Mouse (Mus musculus) neural tube, embryonic 13.5 days (tissue): Measurements from ENCODE around the gene Fam234b. TPM values are rescaled to one million over a fixed set of nuclear protein-coding genes. Genes with fewer than 3 reads are reported as not detected.

Experiments used
- ATAC-seq: fragments of 200-750 bp; cut with Nextera tagmentation; 2 replicates; pipeline ENCODE4 v1.8.0; 2017; ENCODE audit warnings: low read depth, mild to moderate bottlenecking, moderate TSS enrichment, moderate library complexity
- H3K27ac ChIP-seq: fragments of 300-500 bp; sonication (generic); replicated peaks from 2 replicates; pipeline ENCODE4 v1.5.1; 2015; ENCODE audit warnings: moderate library complexity, mild to moderate bottlenecking, inconsistent platforms
- H3K27me3 ChIP-seq: fragments of 300-500 bp; sonication (generic); 2 replicates; pipeline ENCODE4 v1.6.1; 2015; ENCODE audit warnings: mild to moderate bottlenecking, inconsistent platforms
- H3K36me3 ChIP-seq: fragments of 300-500 bp; sonication (generic); 2 replicates; pipeline ENCODE4 v1.6.1; 2015; ENCODE audit warnings: mild to moderate bottlenecking, inconsistent platforms
- H3K4me1 ChIP-seq: fragments of 300-500 bp; sonication (generic); replicated peaks from 2 replicates; pipeline ENCODE4 v1.6.1; 2015; ENCODE audit warnings: inconsistent platforms
- H3K4me2 ChIP-seq: fragments of 300-500 bp; sonication (generic); 2 replicates; pipeline ENCODE4 v1.6.1; 2015; ENCODE audit warnings: inconsistent platforms, mild to moderate bottlenecking, moderate library complexity
- H3K4me3 ChIP-seq: fragments of 300-500 bp; sonication (generic); 2 replicates; pipeline ENCODE4 v1.5.1; 2015; ENCODE audit warnings: mild to moderate bottlenecking, inconsistent platforms
- H3K9ac ChIP-seq: fragments of 300-500 bp; sonication (generic); 2 replicates; pipeline ENCODE4 v1.6.1; 2015; ENCODE audit warnings: moderate library complexity, mild to moderate bottlenecking, inconsistent platforms
- H3K9me3 ChIP-seq: fragments of 300-500 bp; sonication (generic); 2 replicates; pipeline ENCODE4 v1.6.1; 2016; ENCODE audit warnings: inconsistent platforms
- WGBS: fragments of 180-500 bp; shearing (Covaris S2); methylation state at CpG from one replicate; pipeline ENCODE4 v1.1.7; 2015; 5-methylcytosine and 5-hydroxymethylcytosine counted together
- polyA plus RNA-seq: library from polyadenylated mRNA; unstranded; fragments of >200 nt; fragmentation: Nextera tagmentation; extraction: Ambion mirVana; gene quantifications from 2 replicates; pipeline ENCODE4 v1.2.1, GENCODE M21; 2015

The Fam234b gene
- polyA plus RNA-seq, 1 experiment from 2014 or later: 82.9 TPM

DNA sequence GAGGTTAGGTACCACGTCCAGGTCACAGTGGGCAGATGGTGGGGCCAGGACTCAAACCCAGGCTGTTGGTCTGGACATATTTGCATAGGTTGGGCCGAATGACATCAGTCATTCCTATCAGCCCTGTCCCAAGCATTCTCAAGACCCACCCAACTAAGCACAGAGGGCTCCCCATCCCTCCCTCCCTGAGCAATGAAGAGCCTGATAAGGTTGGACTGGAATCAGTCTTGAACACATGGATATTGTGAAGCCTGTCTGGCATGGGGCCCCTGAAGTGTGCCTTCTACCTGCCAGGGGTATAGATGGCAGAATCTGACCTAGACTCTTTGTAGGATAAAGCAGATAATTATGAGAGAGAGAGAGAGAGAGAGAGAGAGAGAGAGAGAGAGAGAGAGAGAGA is 32.1 kb upstream of the Fam234b start:
- WGBS: 76% methylated on average over 2 of the region's 2 CpGs
- H3K4me2 ChIP-seq: no peak overlapping the region
- H3K9ac ChIP-seq: no peak overlapping the region
- H3K27me3 ChIP-seq: peaks cover 9% of the 10 kb centered on the region; the same call in 1 of the 2 replicates
- peaks cover 14% of the 10 kb centered on the region for H3K4me1 ChIP-seq
- no peaks in the 10 kb centered on the region for H3K9me3 ChIP-seq
- H3K27ac ChIP-seq: no peak overlapping the region
- no peak overlapping the region for H3K4me3 ChIP-seq
- H3K36me3 ChIP-seq: no peaks in the 10 kb centered on the region
- no peak for ATAC-seq

DNA sequence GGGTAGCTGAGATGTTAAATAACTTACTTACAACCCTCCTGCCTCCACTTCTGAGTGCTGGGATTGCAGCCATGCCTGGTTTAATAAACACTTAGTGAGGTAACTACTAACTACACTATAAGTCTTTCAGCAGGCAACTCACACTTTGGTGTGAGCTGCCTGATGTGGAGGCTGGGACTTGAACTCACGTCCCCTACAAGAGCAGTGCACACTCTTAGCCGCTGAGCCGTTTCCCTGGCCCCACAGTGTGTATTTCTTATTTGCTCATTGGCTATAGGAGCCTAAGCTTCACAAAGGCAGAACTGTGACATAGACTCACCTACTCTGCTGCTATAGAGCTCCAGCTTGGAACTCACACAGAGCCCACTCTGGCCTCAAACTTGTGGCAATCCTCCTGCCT is 31.5 kb upstream of the Fam234b start:
- Histone ChIP-seq H3K4me2 (no peak overlapping the region), H3K27ac (no peak overlapping the region), H3K27me3 (peaks cover 9% of the 10 kb centered on the region; the same call in 1 of the 2 replicates), H3K4me3 (no peak overlapping the region), H3K9me3 (no peaks in the 10 kb centered on the region), H3K9ac (no peak overlapping the region), H3K4me1 (peaks cover 14% of the 10 kb centered on the region), H3K36me3 (no peaks in the 10 kb centered on the region)
- ATAC-seq: no peak
- 94% methylated on average over 3 of the region's 3 CpGs for WGBS

DNA sequence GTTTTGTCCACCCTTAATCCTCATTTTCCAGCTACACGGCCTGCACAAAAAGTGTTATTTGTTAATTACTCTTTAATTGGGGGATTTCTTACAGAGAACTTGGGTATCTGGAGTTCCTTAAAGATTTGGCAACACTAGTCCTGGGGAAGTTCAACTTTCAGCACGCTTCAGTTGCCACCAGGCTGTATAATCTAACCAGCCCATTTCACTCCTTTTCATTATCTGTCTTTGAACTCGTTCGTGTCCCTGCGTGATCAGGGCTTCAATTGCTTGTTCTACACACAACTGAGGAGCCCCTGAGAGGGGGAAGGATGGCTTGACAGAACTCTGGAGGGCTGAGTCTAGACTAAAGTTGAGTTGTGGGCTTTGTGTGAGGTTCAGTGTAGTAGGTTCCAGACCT is 31.1 kb upstream of the Fam234b start:
- H3K27me3 ChIP-seq: peaks cover 9% of the 10 kb centered on the region; the same call in 1 of the 2 replicates
- WGBS: 48% methylated on average over 5 of the region's 5 CpGs
- ATAC-seq: no peak
- H3K4me2 ChIP-seq: no peak overlapping the region
- no peak overlapping the region for H3K9ac ChIP-seq
- H3K27ac ChIP-seq: no peak overlapping the region
- no peaks in the 10 kb centered on the region for H3K36me3 ChIP-seq
- peaks cover 14% of the 10 kb centered on the region for H3K4me1 ChIP-seq
- 0 out of 2 replicates have a peak overlapping the region, but pooled peaks have one; percentile 51 for H3K4me3 ChIP-seq
- no peaks in the 10 kb centered on the region for H3K9me3 ChIP-seq

DNA sequence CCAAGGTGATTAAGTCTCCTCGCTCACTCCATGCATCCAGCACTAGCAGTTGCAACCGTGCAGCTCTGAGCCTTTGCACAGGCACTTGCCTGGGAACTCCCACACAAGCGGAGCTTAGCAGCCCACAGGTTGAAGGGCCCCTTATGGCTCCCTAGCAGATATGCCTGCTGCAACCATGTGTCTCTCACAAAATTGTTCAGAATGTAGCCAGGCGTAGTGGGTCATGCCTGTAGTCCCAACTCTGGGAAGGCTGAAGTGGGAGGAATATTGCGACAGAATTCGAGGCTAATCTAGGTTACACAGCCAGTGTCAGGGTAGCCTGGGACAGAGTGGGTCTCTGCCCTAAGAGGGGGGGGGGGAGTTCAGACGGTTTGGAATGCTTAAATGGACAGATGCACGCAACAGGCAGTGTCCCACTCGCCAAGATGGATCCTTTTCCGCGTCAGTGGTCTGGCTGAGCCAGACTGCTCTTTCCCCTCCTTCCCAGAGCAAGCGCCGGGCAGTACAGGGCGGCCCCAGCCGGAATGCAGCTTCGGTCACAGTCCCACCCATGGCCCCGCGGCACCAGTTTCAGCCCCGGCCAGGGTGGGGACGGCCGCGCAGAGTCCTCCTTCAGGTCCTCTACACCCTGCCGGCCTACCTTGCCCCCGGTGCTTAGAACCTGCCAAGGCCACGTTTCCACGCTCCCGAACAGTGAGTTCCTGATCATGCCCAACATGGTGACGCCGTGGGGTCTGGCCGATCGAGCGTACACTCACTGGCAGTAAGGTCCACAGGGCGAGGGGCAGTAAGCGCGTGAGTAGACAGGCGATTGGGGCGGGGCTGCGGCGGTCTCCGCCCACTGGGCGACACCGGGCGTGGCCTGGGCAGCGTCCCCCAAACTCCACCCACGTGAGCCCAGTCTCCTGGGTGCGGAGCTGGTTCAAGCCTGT is 30.1 kb upstream of the Fam234b start:
- H3K4me1 ChIP-seq: peaks cover 14% of the 10 kb centered on the region
- 4% methylated on average over 46 of the region's 46 CpGs for WGBS
- ATAC-seq: peak; percentile 86
- peak overlapping the region; percentile 77 for H3K4me2 ChIP-seq
- H3K4me3 ChIP-seq: peak overlapping the region; percentile 51
- no peaks in the 10 kb centered on the region for H3K36me3 ChIP-seq
- peaks cover 9% of the 10 kb centered on the region; the same call in 1 of the 2 replicates for H3K27me3 ChIP-seq
- H3K9ac ChIP-seq: peak overlapping the region; percentile 73
- no peak overlapping the region for H3K27ac ChIP-seq
- H3K9me3 ChIP-seq: no peaks in the 10 kb centered on the region

DNA sequence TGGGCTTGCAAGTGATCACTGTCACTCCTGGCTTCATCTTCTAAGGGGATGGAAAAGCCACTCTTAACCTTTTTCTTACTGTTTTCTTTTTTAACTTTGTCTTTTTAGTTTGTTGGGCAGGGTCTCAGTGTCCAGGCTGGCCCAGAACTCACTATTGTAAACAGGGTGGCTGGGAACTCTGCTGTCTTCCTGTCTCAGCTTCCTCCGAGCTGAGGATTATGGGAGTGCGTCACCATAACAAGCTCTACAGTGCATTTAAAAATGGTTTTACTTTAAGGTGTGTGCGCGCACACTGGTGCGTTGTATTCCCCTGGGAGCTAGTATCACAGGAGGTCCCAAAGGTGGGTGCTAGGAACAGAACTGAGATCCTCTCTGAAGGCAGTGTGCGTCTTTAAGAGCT is 29.3 kb upstream of the Fam234b start:
- Histone ChIP-seq H3K4me1 (peaks cover 14% of the 10 kb centered on the region), H3K4me3 (peak overlapping the region; percentile 51), H3K27ac (no peak overlapping the region), H3K9ac (peak overlapping the region; percentile 73; the same call in 1 of the 2 replicates), H3K36me3 (no peaks in the 10 kb centered on the region), H3K27me3 (peaks cover 9% of the 10 kb centered on the region; the same call in 1 of the 2 replicates), H3K9me3 (no peaks in the 10 kb centered on the region), H3K4me2 (peak overlapping the region; percentile 77)
- 77% methylated on average over 6 of the region's 6 CpGs for WGBS
- ATAC-seq: no peak

DNA sequence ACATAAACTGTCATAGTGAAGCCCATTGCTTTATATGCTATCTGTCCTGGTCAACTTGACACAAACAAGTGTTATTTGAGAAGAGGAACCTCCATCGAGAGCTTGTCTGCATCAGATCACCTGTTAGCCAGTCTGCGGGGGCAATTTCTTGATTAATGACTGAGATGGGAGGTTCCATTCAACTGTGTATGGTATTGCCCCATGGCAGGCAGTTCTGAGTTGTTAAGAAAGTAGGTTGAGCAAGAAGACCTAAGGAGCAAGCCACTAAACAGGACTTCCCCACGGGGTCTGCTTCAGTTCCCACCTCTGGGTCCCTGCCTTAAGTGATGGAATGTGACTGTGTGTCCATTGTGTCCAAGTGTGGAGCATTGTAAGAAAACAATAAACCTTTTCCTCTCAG is 28.5 kb upstream of the Fam234b start:
- Histone ChIP-seq H3K36me3 (no peaks in the 10 kb centered on the region), H3K27ac (no peak overlapping the region), H3K4me1 (peaks cover 14% of the 10 kb centered on the region), H3K4me2 (no peak overlapping the region), H3K4me3 (no peak overlapping the region), H3K27me3 (peaks cover 9% of the 10 kb centered on the region; the same call in 1 of the 2 replicates), H3K9me3 (no peaks in the 10 kb centered on the region), H3K9ac (no peak overlapping the region)
- ATAC-seq: no peak
- WGBS: 95% methylated on average over 3 of the region's 3 CpGs

DNA sequence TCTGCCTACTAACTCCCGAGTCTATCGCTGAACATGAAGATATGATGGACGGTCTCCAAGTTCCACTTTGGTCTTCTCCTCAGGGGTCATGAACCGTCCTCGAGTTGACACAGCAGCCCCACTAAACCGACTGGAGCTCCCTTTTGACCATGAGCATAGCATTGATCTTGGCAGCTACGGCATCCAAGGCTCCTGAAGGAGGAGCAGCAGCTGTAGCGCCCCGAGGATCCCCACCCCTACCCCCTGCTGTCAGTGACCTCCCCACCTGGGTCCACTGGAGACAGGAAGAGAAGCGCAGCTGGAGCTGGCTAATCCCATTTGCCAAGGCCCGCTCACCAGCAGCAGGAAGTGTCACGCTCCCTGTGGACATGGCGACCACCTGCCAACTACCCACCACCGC is 26.0 kb upstream of the Fam234b start:
- ATAC-seq: no peak
- Histone ChIP-seq H3K36me3 (no peaks in the 10 kb centered on the region), H3K4me2 (no peak overlapping the region), H3K9ac (no peak overlapping the region), H3K27ac (no peak overlapping the region), H3K4me3 (no peak overlapping the region), H3K27me3 (0 out of 2 replicates have a peak, but pooled peaks cover 4% of the 10 kb centered on the region), H3K9me3 (no peaks in the 10 kb centered on the region), H3K4me1 (peaks cover 14% of the 10 kb centered on the region)
- WGBS: 71% methylated on average over 14 of the region's 14 CpGs

DNA sequence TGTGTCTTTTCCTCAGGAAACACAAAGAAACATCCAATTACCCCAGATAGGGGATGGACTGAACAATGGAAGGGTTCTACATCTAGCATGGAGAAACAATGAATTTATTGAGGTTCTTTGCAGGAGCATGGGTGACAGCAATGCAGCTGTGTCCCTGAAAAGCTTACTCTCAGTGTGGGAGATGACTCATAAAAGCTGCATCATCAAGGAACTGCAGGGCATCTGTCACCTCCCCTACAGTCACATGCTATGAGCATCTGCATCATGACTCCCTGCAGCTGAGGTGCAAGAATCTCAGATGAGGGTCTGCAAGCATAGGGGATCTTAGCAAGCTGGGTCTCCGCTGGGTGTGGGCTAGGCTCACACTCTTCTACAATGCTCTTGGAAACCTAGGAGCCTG is 22.8 kb upstream of the Fam234b start:
- H3K27me3 ChIP-seq: no peaks in the 10 kb centered on the region
- no peak for ATAC-seq
- H3K4me2 ChIP-seq: no peak overlapping the region
- H3K4me3 ChIP-seq: no peak overlapping the region
- no peaks in the 10 kb centered on the region for H3K4me1 ChIP-seq
- no peak overlapping the region for H3K27ac ChIP-seq
- no peaks in the 10 kb centered on the region for H3K36me3 ChIP-seq
- no peak overlapping the region for H3K9ac ChIP-seq
- 89% methylated on average over 1 of the region's 1 CpGs for WGBS
- no peaks in the 10 kb centered on the region for H3K9me3 ChIP-seq

DNA sequence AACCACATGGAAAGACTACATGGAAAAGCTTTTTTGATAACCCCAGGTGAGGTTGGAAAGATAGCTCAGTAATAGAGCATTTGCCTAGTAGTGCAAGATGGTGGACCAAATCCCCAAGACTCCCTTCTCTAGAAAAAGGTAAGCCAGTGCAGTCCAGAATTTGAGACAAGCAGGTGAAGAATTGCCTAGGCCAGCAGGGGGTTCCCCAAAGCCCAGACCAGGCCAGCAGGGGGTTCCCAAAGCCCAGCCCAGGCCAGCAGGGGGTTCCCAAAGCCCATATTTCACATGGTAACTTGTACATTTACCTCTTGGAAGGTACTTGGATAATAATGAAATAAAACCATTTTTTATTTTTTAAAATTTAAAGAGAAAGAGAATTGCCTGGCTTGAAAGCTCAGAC is 20.5 kb upstream of the Fam234b start:
- Histone ChIP-seq H3K4me1 (no peaks in the 10 kb centered on the region), H3K36me3 (no peaks in the 10 kb centered on the region), H3K27me3 (no peaks in the 10 kb centered on the region), H3K27ac (no peak overlapping the region), H3K4me2 (no peak overlapping the region), H3K9ac (no peak overlapping the region), H3K9me3 (no peaks in the 10 kb centered on the region), H3K4me3 (no peak overlapping the region)
- no peak for ATAC-seq

DNA sequence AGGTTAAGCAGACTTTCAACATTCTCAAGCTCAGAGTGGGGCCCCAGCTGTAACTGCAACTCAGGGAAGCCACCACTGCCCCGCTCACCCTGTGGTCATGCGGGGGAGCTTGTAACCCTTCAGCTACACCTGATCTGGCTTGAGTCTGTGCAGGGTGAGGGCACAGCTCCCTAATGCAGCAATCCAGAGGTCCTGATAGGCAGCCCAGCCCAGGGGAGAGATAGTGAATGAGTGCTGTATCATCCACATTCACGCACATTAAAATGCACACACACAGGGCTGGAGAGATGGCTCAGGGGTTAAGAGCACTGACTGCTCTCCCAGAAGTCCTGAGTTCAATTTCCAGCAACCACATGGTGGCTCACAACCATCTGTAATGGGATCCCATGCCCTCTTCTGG is 19.2 kb upstream of the Fam234b start:
- Histone ChIP-seq H3K27ac (no peak overlapping the region), H3K4me3 (no peak overlapping the region), H3K27me3 (no peaks in the 10 kb centered on the region), H3K36me3 (no peaks in the 10 kb centered on the region), H3K4me1 (no peaks in the 10 kb centered on the region), H3K9me3 (no peaks in the 10 kb centered on the region), H3K4me2 (no peak overlapping the region), H3K9ac (no peak overlapping the region)
- no peak for ATAC-seq
- 39% methylated on average over 3 of the region's 3 CpGs for WGBS

DNA sequence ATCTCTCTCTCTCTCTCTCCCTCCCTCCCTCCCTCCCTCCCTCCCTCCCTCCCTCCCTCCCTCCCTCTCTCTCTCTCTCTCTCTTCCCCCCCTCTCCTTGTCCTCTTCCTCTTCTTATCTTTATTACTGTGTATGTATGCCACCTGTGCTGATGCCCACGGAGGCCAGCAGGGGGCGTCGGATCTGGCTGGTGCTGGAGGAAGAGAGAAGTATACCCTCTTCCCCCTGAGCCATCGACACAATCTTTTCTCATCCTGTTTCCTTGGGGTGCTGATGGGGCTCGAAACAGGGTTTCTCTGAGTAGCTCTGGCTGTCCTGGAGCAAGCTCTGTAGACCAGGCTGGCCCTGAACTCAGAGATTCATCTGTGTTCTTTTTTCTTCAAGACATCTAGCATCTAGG is 14.9 kb upstream of the Fam234b start:
- H3K9me3 ChIP-seq: no peaks in the 10 kb centered on the region
- H3K27ac ChIP-seq: no peak overlapping the region
- no peak for ATAC-seq
- no peak overlapping the region for H3K4me3 ChIP-seq
- peaks cover 4% of the 10 kb centered on the region; the same call in 1 of the 2 replicates for H3K4me1 ChIP-seq
- 45% methylated on average over 5 of the region's 5 CpGs for WGBS
- no peak overlapping the region for H3K4me2 ChIP-seq
- H3K36me3 ChIP-seq: no peaks in the 10 kb centered on the region
- H3K27me3 ChIP-seq: no peaks in the 10 kb centered on the region
- no peak overlapping the region for H3K9ac ChIP-seq

DNA sequence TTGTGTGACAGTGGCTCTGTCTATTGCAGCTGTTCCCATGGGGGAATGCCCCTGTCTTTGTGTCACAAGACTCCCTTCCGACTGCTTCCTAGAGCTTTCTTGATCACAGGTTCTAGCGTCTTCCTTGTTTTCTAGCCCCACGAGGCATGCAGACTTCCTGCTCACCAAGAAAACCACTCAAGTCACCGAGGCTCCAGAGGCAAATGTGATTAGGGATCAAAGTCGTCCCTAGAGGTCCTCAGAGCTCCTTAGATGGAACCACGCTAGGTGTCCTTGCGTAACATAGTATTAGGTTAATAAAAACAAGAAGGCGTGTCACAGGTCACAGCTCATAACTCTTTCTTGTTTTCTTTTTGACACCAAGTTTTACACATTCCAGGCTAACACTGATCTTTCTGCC is 13.8 kb upstream of the Fam234b start:
- WGBS: 53% methylated on average over 8 of the region's 8 CpGs
- Histone ChIP-seq H3K9ac (no peak overlapping the region), H3K27ac (no peak overlapping the region), H3K36me3 (no peaks in the 10 kb centered on the region), H3K4me1 (peaks cover 4% of the 10 kb centered on the region; the same call in 1 of the 2 replicates), H3K4me3 (no peak overlapping the region), H3K9me3 (no peaks in the 10 kb centered on the region), H3K4me2 (no peak overlapping the region), H3K27me3 (no peaks in the 10 kb centered on the region)
- no peak for ATAC-seq
